Mouse (Mus musculus) CH12.LX (cell line): ENCODE measurements at regions not wholly inside any gene's neighbourhood (a gene's known extent, or its start where the extent isn't known, plus 50 kb on each side); places are given as distances from the start of the nearest gene placed in this dataset.

ENCODE experiments used
- DNase-seq: peaks from one replicate; pipeline ENCODE4 v3.0.0-alpha.2; 2013; ENCODE audit errors: extremely low read depth
- H3K27ac ChIP-seq: 2 replicates; pipeline ENCODE4 v1.5.1; 2012; ENCODE audit warnings: low read depth, mild to moderate bottlenecking, control low read depth, moderate library complexity; ENCODE audit not compliant: insufficient read depth
- H3K27me3 ChIP-seq: replicated peaks from 2 replicates; pipeline ENCODE3; 2012; ENCODE audit warnings: inconsistent platforms
- H3K36me3 ChIP-seq, 2 experiments: replicated peaks in 1 of 2; 2 replicates each; pipeline versions ENCODE3 to v1.6.1; 2012; ENCODE audit warnings: inconsistent platforms in 1 of 2, low read length in 1 of 2, mild to moderate bottlenecking in 1 of 2, mixed read lengths in 1 of 2, moderate library complexity in 1 of 2; ENCODE audit not compliant: control insufficient read depth in 1 of 2, insufficient read depth in 1 of 2
- H3K4me1 ChIP-seq, 2 experiments: 2 replicates each; pipeline ENCODE4 v1.6.1; 2012; ENCODE audit warnings: inconsistent platforms in 1 of 2, moderate library complexity in 1 of 2; ENCODE audit not compliant: insufficient read depth in 2 of 2, control insufficient read depth in 1 of 2
- H3K4me2 ChIP-seq: 2 replicates; pipeline ENCODE4 v1.6.1; 2012; ENCODE audit warnings: low read depth, mild to moderate bottlenecking, control low read depth; ENCODE audit not compliant: poor library complexity, insufficient read depth, severe bottlenecking
- H3K4me3 ChIP-seq, 3 experiments: fragments of 150-350 bp in 1 of 3; sonication (generic) in 1 of 3; replicated peaks in 1 of 3; 2 replicates each; pipeline versions ENCODE3 to v1.5.1; 2011 to 2012; ENCODE audit warnings: low read depth in 2 of 3, low read length in 2 of 3, mild to moderate bottlenecking in 2 of 3, moderate library complexity in 2 of 3, control low read depth in 1 of 3, improper control_type of control experiment in 1 of 3, inconsistent platforms in 1 of 3, mixed read lengths in 1 of 3; ENCODE audit not compliant: poor library complexity in 1 of 3
- H3K79me2 ChIP-seq: replicated peaks from 2 replicates; pipeline ENCODE4 v1.6.1; 2012; ENCODE audit warnings: mild to moderate bottlenecking, moderate library complexity; ENCODE audit not compliant: control insufficient read depth, poor library complexity, insufficient read depth, severe bottlenecking; ENCODE audit errors: extremely low read depth
- H3K9ac ChIP-seq: 2 replicates; pipeline ENCODE4 v1.6.1; 2012; ENCODE audit warnings: low read depth, mild to moderate bottlenecking, control low read depth, moderate library complexity; ENCODE audit not compliant: insufficient read depth
- H3K9me3 ChIP-seq: replicated peaks from 2 replicates; pipeline ENCODE3; 2012; ENCODE audit warnings: low read length, inconsistent platforms, mixed read lengths
- BHLHE40 ChIP-seq: IDR thresholded peaks from 2 replicates; pipeline ENCODE4 v1.6.1; 2011; ENCODE audit warnings: mild to moderate bottlenecking, low read depth, low read length, improper control_type of control experiment
- CHD2 ChIP-seq: IDR thresholded peaks from 2 replicates; pipeline ENCODE4 v1.6.1; 2011; ENCODE audit warnings: low read length, improper control_type of control experiment
- CTCF ChIP-seq, 2 experiments: IDR thresholded peaks in 1 of 2; conservative IDR thresholded peaks in 1 of 2; 2 replicates each; pipeline ENCODE4 v1.5.1; 2011 to 2012; ENCODE audit warnings: low read depth in 2 of 2, low read length in 2 of 2, improper control_type of control experiment in 1 of 2, inconsistent platforms in 1 of 2, mild to moderate bottlenecking in 1 of 2, moderate library complexity in 1 of 2
- EP300 ChIP-seq: IDR thresholded peaks from 2 replicates; pipeline ENCODE4 v1.6.1; 2011; ENCODE audit warnings: low read length, improper control_type of control experiment
- ETS1 ChIP-seq: conservative IDR thresholded peaks from 2 replicates; pipeline ENCODE4 v1.6.1; 2012; ENCODE audit warnings: low read depth, mild to moderate bottlenecking, inconsistent platforms, low read length, improper control_type of control experiment, moderate library complexity
- GABPA ChIP-seq: IDR thresholded peaks from 2 replicates; pipeline ENCODE4 v1.6.1; 2012; ENCODE audit warnings: low read depth, low read length, improper control_type of control experiment, inconsistent platforms; ENCODE audit not compliant: insufficient replicate concordance
- HCFC1 ChIP-seq: IDR thresholded peaks from 2 replicates; pipeline ENCODE4 v1.6.1; 2012; ENCODE audit warnings: low read depth, mild to moderate bottlenecking, inconsistent platforms, low read length, improper control_type of control experiment
- JUN ChIP-seq: IDR thresholded peaks from 2 replicates; pipeline ENCODE4 v1.6.1; 2011; ENCODE audit warnings: low read depth, mild to moderate bottlenecking, low read length, improper control_type of control experiment, moderate library complexity; ENCODE audit not compliant: insufficient read depth
- JUND ChIP-seq: conservative IDR thresholded peaks from 2 replicates; pipeline ENCODE4 v1.6.1; 2011; ENCODE audit warnings: low read depth, low read length, improper control_type of control experiment
- KAT2A ChIP-seq: IDR thresholded peaks from 2 replicates; pipeline ENCODE4 v1.6.1; 2012; ENCODE audit warnings: low read length, improper control_type of control experiment, inconsistent platforms; ENCODE audit not compliant: insufficient replicate concordance
- MAFK ChIP-seq: IDR thresholded peaks from 2 replicates; pipeline ENCODE4 v1.6.1; 2011; ENCODE audit warnings: low read length, improper control_type of control experiment; ENCODE audit not compliant: insufficient replicate concordance
- MAX ChIP-seq: IDR thresholded peaks from 2 replicates; pipeline ENCODE4 v1.6.1; 2011; ENCODE audit warnings: low read length, improper control_type of control experiment
- MAZ ChIP-seq: IDR thresholded peaks from 2 replicates; pipeline ENCODE4 v1.6.1; 2012; ENCODE audit warnings: low read depth, mild to moderate bottlenecking, inconsistent platforms, low read length, improper control_type of control experiment, moderate library complexity
- MEF2A ChIP-seq: IDR thresholded peaks from 2 replicates; pipeline ENCODE4 v1.6.1; 2014; ENCODE audit warnings: low read depth, mild to moderate bottlenecking, inconsistent platforms, low read length, improper control_type of control experiment, borderline replicate concordance
- NELFE ChIP-seq: IDR thresholded peaks from 2 replicates; pipeline ENCODE4 v1.6.1; 2011; ENCODE audit warnings: low read depth, low read length, improper control_type of control experiment
- NRF1 ChIP-seq: IDR thresholded peaks from 2 replicates; pipeline ENCODE4 v1.6.1; 2014; ENCODE audit warnings: low read depth, mild to moderate bottlenecking, inconsistent platforms, low read length, improper control_type of control experiment, moderate library complexity
- PAX5 ChIP-seq: IDR thresholded peaks from 2 replicates; pipeline ENCODE4 v1.6.1; 2012; ENCODE audit warnings: low read length, inconsistent platforms, mixed read lengths
- POLR2A ChIP-seq: IDR thresholded peaks from 2 replicates; pipeline ENCODE4 v1.6.1; 2011; ENCODE audit warnings: low read depth, mild to moderate bottlenecking, improper control_type of control experiment, low read length
- POLR2AphosphoS2 ChIP-seq: IDR thresholded peaks from 2 replicates; pipeline ENCODE4 v1.6.1; 2011; ENCODE audit warnings: low read depth, low read length, improper control_type of control experiment
- RAD21 ChIP-seq: IDR thresholded peaks from 2 replicates; pipeline ENCODE4 v1.6.1; 2011; ENCODE audit warnings: low read depth, mild to moderate bottlenecking, low read length, improper control_type of control experiment, moderate library complexity
- RCOR1 ChIP-seq: conservative IDR thresholded peaks from 2 replicates; pipeline ENCODE4 v1.6.1; 2012; ENCODE audit warnings: low read depth, mild to moderate bottlenecking, inconsistent platforms, low read length, improper control_type of control experiment
- SIN3A ChIP-seq: IDR thresholded peaks from 2 replicates; pipeline ENCODE4 v1.6.1; 2012; ENCODE audit warnings: low read length, improper control_type of control experiment, inconsistent platforms
- TBP ChIP-seq: conservative IDR thresholded peaks from 2 replicates; pipeline ENCODE4 v1.6.1; 2011; ENCODE audit warnings: low read depth, low read length, improper control_type of control experiment
- UBTF ChIP-seq: IDR thresholded peaks from 2 replicates; pipeline ENCODE4 v1.6.1; 2012; ENCODE audit warnings: low read depth, mild to moderate bottlenecking, inconsistent platforms, low read length, improper control_type of control experiment, moderate library complexity
- USF2 ChIP-seq: conservative IDR thresholded peaks from 2 replicates; pipeline ENCODE4 v1.6.1; 2011; ENCODE audit warnings: low read depth, low read length, improper control_type of control experiment
- ZC3H11A ChIP-seq: IDR thresholded peaks from 2 replicates; pipeline ENCODE4 v1.6.1; 2012; ENCODE audit warnings: low read depth, mild to moderate bottlenecking, inconsistent platforms, low read length, improper control_type of control experiment
- ZMIZ1 ChIP-seq: IDR thresholded peaks from 2 replicates; pipeline ENCODE4 v1.6.1; 2012; ENCODE audit warnings: low read depth, mild to moderate bottlenecking, inconsistent platforms, low read length, improper control_type of control experiment
- ZNF384 ChIP-seq: IDR thresholded peaks from 2 replicates; pipeline ENCODE4 v1.6.1; 2012; ENCODE audit warnings: low read depth, low read length, improper control_type of control experiment, inconsistent platforms
- dilution Hi-C: fragments of 300-500 bp; cut with MboI; formaldehyde crosslinking; loops from 2 replicates; pipeline ENCODE4 v1.14.3; 2020; ENCODE audit warnings: low sequenced_read_pairs; ENCODE audit not compliant: extremely low pct_unique_long_range_greater_than_20kb, extremely low pct_ligation_motif_present
- in situ Hi-C: fragments of 300-500 bp; cut with MboI; formaldehyde crosslinking; loops from 3 replicates; pipeline ENCODE4 v1.14.3; 2019; ENCODE audit warnings: low sequenced_read_pairs, low pct_ligation_motif_present, low pct_unique_long_range_greater_than_20kb, mixed read lengths

GRCm38 (mm10) chr1:126973871-126974270 is 143.3 kb upstream of the Nckap5 start:
- Histone ChIP-seq H3K27me3 (peaks cover 62% of the 10 kb centered on the region), H3K4me2 (no peak overlapping the region), H3K9ac (no peak overlapping the region), H3K4me1 (no peaks in the 10 kb centered on the region), H3K36me3 (no peaks in the 10 kb centered on the region), H3K27ac (no peak overlapping the region; the same call in 1 of the 2 replicates), H3K79me2 (no peaks in the 10 kb centered on the region), H3K4me3 (no peak overlapping the region), H3K9me3 (no peaks in the 10 kb centered on the region)
- TF ChIP-seq BHLHE40 (no peak), USF2 (no peak), POLR2A (no peak), PAX5 (no peak), RAD21 (no peak), ZMIZ1 (no peak), HCFC1 (no peak), ZNF384 (no peak), ZC3H11A (no peak), JUN (no peak), JUND (no peak), TBP (no peak), UBTF (no peak), POLR2AphosphoS2 (no peak), CTCF (conservative IDR thresholded peaks at IDR 0.05 in 1 of 2, IDR thresholded peaks at IDR 0.05 in 1 of 2; ENCODE audit: low read depth in 2 of 2, low read length in 2 of 2) (no peak), SIN3A (no peak), MAFK (no peak), MAX (no peak), GABPA (no peak), CHD2 (no peak)
- in situ Hi-C loops: no loop called here
- DNase-seq: no peak
- dilution Hi-C loops: no loop called here

DNA sequence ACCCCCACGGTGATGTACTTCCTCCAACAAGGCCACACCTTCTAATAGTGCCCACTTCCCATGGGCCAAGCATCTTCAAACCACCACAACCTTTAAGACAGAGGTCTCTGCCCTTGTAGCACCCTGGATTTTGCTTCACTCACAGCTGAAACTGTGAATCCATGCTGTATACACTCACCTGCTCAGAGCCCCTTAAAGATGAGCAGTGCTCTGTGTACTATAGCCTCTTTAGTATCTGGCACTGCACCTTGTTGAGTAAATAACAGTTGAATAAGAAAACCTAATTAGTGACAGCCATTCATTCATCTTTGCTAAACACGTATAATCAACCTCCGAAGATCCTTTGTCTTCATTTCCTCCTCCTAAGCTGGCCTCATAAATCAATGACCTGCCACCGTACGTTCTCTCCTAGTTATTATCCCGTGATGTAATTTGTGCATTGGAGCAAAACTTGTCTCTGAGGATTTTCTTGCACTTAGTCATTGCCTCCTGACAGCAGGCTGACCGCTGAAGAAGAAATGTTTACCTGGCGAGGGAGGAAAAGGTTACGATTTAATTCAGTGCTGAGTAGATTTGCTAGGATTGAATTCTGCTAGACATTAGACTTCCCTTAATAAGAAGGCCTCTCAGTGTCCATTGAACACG is 141.3 kb upstream of the Nckap5 start:
- Histone ChIP-seq H3K4me3 (no peak overlapping the region), H3K9me3 (no peaks in the 10 kb centered on the region), H3K27me3 (peaks cover 61% of the 10 kb centered on the region), H3K4me2 (no peak overlapping the region), H3K4me1 (no peaks in the 10 kb centered on the region), H3K9ac (no peak overlapping the region), H3K36me3 (no peaks in the 10 kb centered on the region), H3K27ac (no peak overlapping the region), H3K79me2 (no peaks in the 10 kb centered on the region)
- DNase-seq: no peak
- dilution Hi-C loops (no loop called here), in situ Hi-C loops (no loop called here)
- TF ChIP-seq RCOR1 (no peak), POLR2AphosphoS2 (no peak), KAT2A (no peak), MEF2A (no peak), MAZ (no peak), UBTF (no peak), EP300 (no peak), BHLHE40 (no peak), HCFC1 (no peak), TBP (no peak), ZNF384 (no peak), NRF1 (no peak), GABPA (no peak), ETS1 (no peak), NELFE (no peak), MAX (no peak), ZC3H11A (no peak)
